Mouse (Mus musculus) heart, embryonic 10.5 days (tissue): ENCODE results near the gene Dram1. TPM values are rescaled to one million over a fixed set of nuclear protein-coding genes. Genes with fewer than 3 reads are reported as not detected.

Experiments
- DNase-seq: peaks from one replicate; pipeline ENCODE4 v3.0.0-alpha.2; 2017; ENCODE audit warnings: low spot score
- H3K27ac ChIP-seq: fragments of 300-500 bp; sonication (generic); 2 replicates; pipeline ENCODE4 v1.5.1; 2016; ENCODE audit warnings: mild to moderate bottlenecking
- H3K27me3 ChIP-seq: fragments of 300-500 bp; sonication (generic); 2 replicates; pipeline ENCODE4 v1.6.1; 2016; ENCODE audit warnings: mild to moderate bottlenecking; ENCODE audit not compliant: poor library complexity, insufficient read depth, severe bottlenecking
- H3K36me3 ChIP-seq: fragments of 300-500 bp; sonication (generic); 2 replicates; pipeline ENCODE4 v1.6.1; 2016; ENCODE audit warnings: mild to moderate bottlenecking, moderate library complexity
- H3K4me1 ChIP-seq: fragments of 300-500 bp; sonication (generic); 2 replicates; pipeline ENCODE4 v1.6.1; 2016; ENCODE audit warnings: mild to moderate bottlenecking
- H3K4me3 ChIP-seq: fragments of 300-500 bp; sonication (generic); 2 replicates; pipeline ENCODE4 v1.5.1; 2016; ENCODE audit warnings: mild to moderate bottlenecking, moderate library complexity
- H3K9me3 ChIP-seq: fragments of 300-500 bp; sonication (generic); 2 replicates; pipeline ENCODE4 v1.6.1; 2016; ENCODE audit warnings: mild to moderate bottlenecking, moderate library complexity
- WGBS: fragments of 180-500 bp; shearing (Covaris S2); methylation state at CpG from one replicate; pipeline ENCODE4 v1.1.7; 2016; 5-methylcytosine and 5-hydroxymethylcytosine counted together
- polyA plus RNA-seq: library from polyadenylated mRNA; unstranded; fragments of >200 nt; fragmentation: Nextera tagmentation; extraction: Ambion mirVana; gene quantifications from 2 replicates; pipeline ENCODE4 v1.2.1, GENCODE M21; 2016

The Dram1 gene
- polyA plus RNA-seq, 1 experiment from 2014 or later: 0.83 TPM

GRCm38 (mm10) chr10:88356983-88357559 is 21.8 kb downstream of the Dram1 start:
- H3K4me1 ChIP-seq: peaks cover 11% of the 10 kb centered on the region
- no peak for DNase-seq
- WGBS: 2% methylated on average over 40 of the region's 47 CpGs
- H3K36me3 ChIP-seq: no peaks in the 10 kb centered on the region
- no peaks in the 10 kb centered on the region for H3K9me3 ChIP-seq
- H3K4me3 ChIP-seq: peak overlapping the region; percentile 73
- peak overlapping the region; percentile 83 for H3K27ac ChIP-seq
- H3K27me3 ChIP-seq: peaks cover 31% of the 10 kb centered on the region

DNA sequence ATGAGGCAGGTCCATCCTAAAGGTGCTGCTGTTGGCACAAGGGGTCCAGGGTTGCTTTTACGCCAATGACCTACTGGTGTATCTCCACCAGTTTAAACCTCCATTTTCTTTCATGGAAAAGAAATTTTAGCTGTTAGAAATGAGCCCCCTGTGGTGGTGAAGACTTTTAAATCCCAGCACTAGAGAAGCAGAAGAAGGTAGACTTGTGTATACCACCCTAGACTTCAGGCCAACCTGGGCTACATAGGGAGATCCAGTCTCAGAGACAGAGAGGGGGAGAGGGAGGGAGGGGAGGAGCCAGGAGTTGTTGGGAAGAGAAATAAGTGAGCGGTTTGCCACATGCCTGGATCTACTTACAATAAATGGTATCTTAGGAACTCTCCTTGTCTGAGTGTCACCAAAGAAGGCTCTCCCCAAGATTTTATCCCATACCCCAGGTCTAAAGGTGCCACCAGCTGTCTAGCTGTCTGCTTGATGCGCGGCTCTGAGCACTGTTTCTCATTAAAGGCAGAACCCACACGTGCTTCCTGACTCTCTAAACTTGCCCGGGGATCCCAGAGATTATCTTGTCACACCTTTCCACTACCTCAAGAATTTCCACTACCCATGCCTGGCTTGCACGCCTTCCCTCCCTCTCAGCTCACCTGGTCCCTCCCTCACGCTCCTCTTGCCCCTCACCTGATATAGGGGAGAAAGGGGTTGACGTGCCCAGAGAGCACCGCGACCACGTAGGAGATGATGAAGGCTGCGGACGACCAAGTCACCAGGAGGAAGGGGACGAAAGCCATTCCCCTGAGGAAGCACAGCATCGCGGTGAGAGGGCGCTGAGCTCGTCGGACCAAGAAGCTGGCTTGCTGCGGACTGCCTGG is 22.5 kb downstream of the Dram1 start:
- Histone ChIP-seq H3K4me1 (peaks cover 11% of the 10 kb centered on the region), H3K36me3 (no peaks in the 10 kb centered on the region), H3K27me3 (peaks cover 31% of the 10 kb centered on the region), H3K27ac (peak overlapping the region; percentile 83), H3K4me3 (peak overlapping the region; percentile 73), H3K9me3 (no peaks in the 10 kb centered on the region)
- DNase-seq: no peak
- 7% methylated on average over 21 of the region's 21 CpGs for WGBS

DNA sequence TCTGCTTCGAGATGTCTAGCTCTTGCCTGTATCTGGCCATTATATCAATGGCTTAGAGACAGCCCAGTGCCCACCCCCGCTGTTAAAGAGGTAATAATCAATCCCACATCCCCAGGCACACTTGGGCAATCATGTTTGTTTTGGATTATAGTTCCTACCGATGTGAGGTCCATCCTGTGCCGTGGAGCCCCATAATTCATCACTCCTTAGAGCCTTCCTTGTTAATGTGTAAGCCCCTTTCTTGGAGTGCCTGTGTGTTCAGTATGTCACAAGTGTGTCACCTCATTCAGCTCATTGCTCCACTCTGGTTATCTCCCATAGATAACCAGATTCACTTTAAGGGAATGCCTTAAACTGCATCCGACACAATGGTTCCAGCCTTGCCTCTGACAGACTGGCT is 24.3 kb downstream of the Dram1 start:
- H3K36me3 ChIP-seq: no peaks in the 10 kb centered on the region
- H3K27me3 ChIP-seq: peaks cover 31% of the 10 kb centered on the region
- no peaks in the 10 kb centered on the region for H3K9me3 ChIP-seq
- H3K4me3 ChIP-seq: no peak overlapping the region
- 70% methylated on average over 5 of the region's 5 CpGs for WGBS
- no peak for DNase-seq
- no peak overlapping the region for H3K27ac ChIP-seq
- peaks cover 11% of the 10 kb centered on the region for H3K4me1 ChIP-seq

GRCm38 (mm10) chr10:88352549-88352948 is 26.3 kb downstream of the Dram1 start:
- no peaks in the 10 kb centered on the region for H3K9me3 ChIP-seq
- DNase-seq: no peak
- H3K36me3 ChIP-seq: no peaks in the 10 kb centered on the region
- peaks cover 28% of the 10 kb centered on the region for H3K27me3 ChIP-seq
- H3K4me1 ChIP-seq: peaks cover 11% of the 10 kb centered on the region
- no peak overlapping the region for H3K4me3 ChIP-seq
- no peak overlapping the region for H3K27ac ChIP-seq
- 78% methylated on average over 2 of the region's 2 CpGs for WGBS

DNA sequence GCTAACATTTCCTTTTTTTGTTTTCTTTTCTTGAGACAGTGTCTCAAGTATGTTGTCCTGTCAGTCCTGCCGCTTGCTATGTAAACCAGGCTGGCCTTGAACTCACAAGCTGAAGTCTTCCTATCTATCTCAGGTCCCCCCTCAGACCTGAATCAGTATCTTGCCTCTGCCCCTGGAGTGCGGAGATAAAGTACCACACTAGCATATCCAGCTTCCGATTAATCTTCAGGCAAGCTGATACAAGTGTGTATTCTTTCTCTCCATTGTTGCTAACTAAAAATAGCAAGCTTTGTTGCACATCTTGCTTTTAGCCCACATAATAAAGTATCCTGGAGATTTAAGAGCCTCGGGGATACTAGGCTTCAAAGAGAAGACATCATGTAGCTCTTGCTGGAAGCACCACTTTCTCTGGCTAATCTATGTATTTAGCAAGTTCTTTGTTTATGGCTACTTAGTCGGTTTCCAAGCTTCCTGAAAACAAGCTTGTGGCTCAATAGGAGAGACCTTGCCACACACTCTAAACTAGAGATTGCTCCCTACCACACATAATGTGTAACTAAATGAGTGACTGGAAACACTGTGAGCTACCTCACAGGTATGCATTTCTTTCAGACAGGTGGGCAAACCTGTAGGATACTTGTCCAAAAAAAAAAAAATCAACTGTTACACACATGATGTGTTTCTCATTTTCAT is 27.3 kb downstream of the Dram1 start:
- Histone ChIP-seq H3K36me3 (no peaks in the 10 kb centered on the region), H3K9me3 (no peaks in the 10 kb centered on the region), H3K4me3 (no peak overlapping the region), H3K4me1 (peaks cover 2% of the 10 kb centered on the region; the same call in 1 of the 2 replicates), H3K27me3 (peaks cover 18% of the 10 kb centered on the region), H3K27ac (no peak overlapping the region)
- 50% methylated on average over 5 of the region's 5 CpGs for WGBS
- DNase-seq: no peak

DNA sequence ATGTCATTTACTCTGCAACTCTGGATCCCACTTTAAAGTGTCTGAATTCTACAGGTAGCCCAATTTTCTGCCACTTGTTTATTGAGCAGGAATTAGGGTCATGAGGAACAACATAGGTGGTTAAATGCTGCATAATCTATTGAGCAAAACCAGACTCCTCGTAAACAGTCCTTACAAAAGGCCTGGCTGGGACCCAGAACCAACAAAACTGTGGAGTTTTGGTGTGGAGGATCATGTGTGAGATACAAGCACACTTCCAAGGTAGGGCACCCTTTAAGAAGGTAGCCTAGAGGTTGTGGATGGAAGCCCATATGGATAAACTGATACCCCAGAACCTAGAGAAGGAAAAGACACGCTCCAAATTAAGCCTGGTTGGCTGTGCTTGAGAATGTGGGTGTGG is 28.2 kb downstream of the Dram1 start:
- Histone ChIP-seq H3K27me3 (peaks cover 9% of the 10 kb centered on the region; the same call in 1 of the 2 replicates), H3K9me3 (no peaks in the 10 kb centered on the region), H3K36me3 (no peaks in the 10 kb centered on the region), H3K27ac (no peak overlapping the region), H3K4me1 (no peaks in the 10 kb centered on the region), H3K4me3 (no peak overlapping the region)
- WGBS: 67% methylated on average over 2 of the region's 2 CpGs
- DNase-seq: no peak

- Histone ChIP-seq H3K27ac (no peak overlapping the region), H3K4me1 (no peaks in the 10 kb centered on the region), H3K4me3 (no peak overlapping the region), H3K9me3 (no peaks in the 10 kb centered on the region), H3K27me3 (peaks cover under 1% of the 10 kb centered on the region; the same call in 1 of the 2 replicates), H3K36me3 (no peaks in the 10 kb centered on the region)
- 44% methylated on average over 8 of the region's 8 CpGs for WGBS
- DNase-seq: no peak
These were observed 29.1 kb downstream of the Dram1 start for GRCm38 (mm10) chr10:88349800-88350199.

DNA sequence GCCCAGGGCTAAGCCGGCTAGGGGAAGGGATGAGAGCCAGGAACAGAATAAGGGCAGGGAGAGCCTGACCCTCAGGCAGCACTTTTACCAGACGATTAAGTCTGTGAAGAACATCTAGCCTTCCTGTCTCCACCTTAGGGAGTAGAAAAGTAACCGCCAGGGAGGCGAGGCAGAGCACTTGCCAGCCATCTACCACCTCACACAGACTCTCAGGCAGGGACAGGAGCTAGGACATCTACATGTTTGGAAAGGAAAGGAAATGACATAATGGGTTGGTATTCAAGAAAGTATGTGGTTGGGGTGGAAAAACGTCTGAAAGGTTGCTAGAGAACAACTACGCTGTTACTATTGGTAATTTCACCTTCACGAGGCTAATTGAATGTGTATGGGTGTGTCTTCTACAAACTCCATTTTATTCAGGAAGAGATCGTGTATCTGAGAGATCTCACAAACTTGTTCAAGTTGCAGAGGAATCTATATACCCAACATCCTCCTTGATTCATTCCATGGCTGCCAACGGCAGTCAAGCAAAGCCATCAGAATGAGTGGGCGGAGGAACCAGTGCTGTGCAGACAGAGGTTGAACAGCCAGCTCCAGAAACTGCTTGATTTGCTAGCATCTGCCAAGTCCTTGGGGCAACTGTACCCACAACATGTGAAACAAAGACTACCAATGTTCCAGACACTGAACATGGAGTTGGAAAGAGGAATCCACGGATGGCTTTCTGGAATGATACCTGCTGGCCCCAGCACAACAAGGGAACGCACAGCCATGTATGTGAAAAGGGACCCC is 32.2 kb downstream of the Dram1 start:
- Histone ChIP-seq H3K36me3 (no peaks in the 10 kb centered on the region), H3K4me3 (no peak overlapping the region), H3K4me1 (no peaks in the 10 kb centered on the region), H3K27me3 (no peaks in the 10 kb centered on the region), H3K27ac (no peak overlapping the region), H3K9me3 (no peaks in the 10 kb centered on the region)
- WGBS: 70% methylated on average over 12 of the region's 12 CpGs
- peak; percentile 58 for DNase-seq

DNA sequence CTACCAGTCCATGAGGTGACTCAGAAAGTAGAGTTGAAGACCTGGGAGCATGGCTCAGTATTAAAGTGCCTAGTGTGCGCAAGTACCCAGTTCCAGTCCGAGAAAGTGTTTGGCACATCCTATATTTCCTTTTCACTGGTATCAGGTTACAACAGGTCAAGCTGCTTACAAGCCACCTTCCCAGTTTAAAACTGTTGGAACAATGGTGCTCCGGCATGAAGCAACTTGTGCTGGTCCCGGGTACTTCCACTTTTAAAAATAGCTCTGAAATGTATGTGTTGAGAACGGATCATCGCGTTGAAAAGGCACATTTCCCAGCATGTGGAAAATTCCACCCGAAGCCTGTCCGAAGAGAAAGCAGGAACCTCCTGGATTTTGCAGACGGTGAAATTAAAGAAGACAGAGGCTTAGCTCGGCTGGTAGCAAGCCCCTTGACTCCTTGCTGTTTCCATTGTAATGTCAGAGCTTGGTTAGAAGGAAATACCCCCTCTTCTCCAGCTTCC is 32.9 kb downstream of the Dram1 start:
- no peak overlapping the region for H3K4me3 ChIP-seq
- H3K4me1 ChIP-seq: no peaks in the 10 kb centered on the region
- WGBS: 53% methylated on average over 11 of the region's 11 CpGs
- H3K27me3 ChIP-seq: no peaks in the 10 kb centered on the region
- DNase-seq: peak; percentile 60
- H3K9me3 ChIP-seq: no peaks in the 10 kb centered on the region
- H3K27ac ChIP-seq: no peak overlapping the region
- no peaks in the 10 kb centered on the region for H3K36me3 ChIP-seq

GRCm38 (mm10) chr10:88341368-88341767 is 37.5 kb downstream of the Dram1 start:
- H3K27me3 ChIP-seq: no peaks in the 10 kb centered on the region
- H3K36me3 ChIP-seq: no peaks in the 10 kb centered on the region
- no peak for DNase-seq
- H3K9me3 ChIP-seq: no peaks in the 10 kb centered on the region
- 84% methylated on average over 6 of the region's 6 CpGs for WGBS
- no peak overlapping the region for H3K4me3 ChIP-seq
- H3K4me1 ChIP-seq: no peaks in the 10 kb centered on the region
- no peak overlapping the region for H3K27ac ChIP-seq

DNA sequence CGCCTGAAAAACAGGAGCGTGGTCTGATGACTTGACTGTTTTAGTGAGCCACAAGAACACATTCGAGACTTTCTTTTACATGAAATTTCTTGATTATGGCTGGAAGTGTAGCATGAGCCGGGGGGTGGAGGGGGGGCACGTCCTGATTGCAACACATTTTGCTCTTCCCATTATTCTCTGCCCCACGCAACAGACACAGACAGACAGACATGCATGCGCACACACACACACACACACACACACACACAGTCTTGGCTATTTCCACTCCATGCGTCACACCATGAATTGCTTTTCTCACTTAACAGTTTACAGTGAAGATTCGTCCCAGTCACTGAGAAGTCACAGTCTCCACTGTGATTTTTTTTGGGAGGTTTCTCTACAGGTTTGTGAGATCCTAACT is 38.2 kb downstream of the Dram1 start:
- H3K27ac ChIP-seq: no peak overlapping the region
- no peak overlapping the region for H3K4me3 ChIP-seq
- H3K9me3 ChIP-seq: no peaks in the 10 kb centered on the region
- H3K4me1 ChIP-seq: no peaks in the 10 kb centered on the region
- H3K36me3 ChIP-seq: no peaks in the 10 kb centered on the region
- WGBS: 86% methylated on average over 9 of the region's 9 CpGs
- DNase-seq: no peak
- H3K27me3 ChIP-seq: no peaks in the 10 kb centered on the region

DNA sequence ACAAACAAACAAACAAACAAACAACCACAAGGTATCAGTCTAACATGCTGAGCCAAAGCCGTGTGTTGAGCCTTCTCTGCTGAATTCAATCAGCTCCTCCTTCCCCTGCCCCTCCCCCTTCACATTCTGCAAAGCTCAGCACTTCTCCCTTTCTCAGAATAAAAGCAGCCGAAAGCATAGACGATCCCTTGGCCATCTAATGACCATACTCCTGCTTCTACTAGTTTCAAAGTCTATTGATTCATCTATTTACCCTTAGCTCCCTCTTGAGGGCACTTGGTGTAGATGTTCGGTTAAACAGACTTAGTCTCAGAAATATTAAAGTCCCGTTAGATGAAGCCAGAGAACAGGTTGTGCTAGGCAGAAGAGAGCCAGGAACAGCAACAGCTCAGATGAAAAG is 48.2 kb downstream of the Dram1 start:
- H3K9me3 ChIP-seq: no peaks in the 10 kb centered on the region
- no peaks in the 10 kb centered on the region for H3K27me3 ChIP-seq
- no peak overlapping the region for H3K27ac ChIP-seq
- 39% methylated on average over 5 of the region's 5 CpGs for WGBS
- no peaks in the 10 kb centered on the region for H3K4me1 ChIP-seq
- H3K4me3 ChIP-seq: no peak overlapping the region
- H3K36me3 ChIP-seq: no peaks in the 10 kb centered on the region
- no peak for DNase-seq
